Mouse (Mus musculus) thymus, adult 2 months (tissue): ENCODE results near the gene Zfp655.

Source experiments
- CTCF ChIP-seq: fragments of 200-500 bp; IDR thresholded peaks from 2 replicates; pipeline ENCODE4 v1.5.1; 2012; ENCODE audit warnings: mild to moderate bottlenecking, control low read depth, low read length, moderate library complexity, borderline replicate concordance; ENCODE audit not compliant: control insufficient read depth, poor library complexity, insufficient read depth; ENCODE audit errors: extremely low read depth
- POLR2A ChIP-seq: fragments of 200-500 bp; IDR thresholded peaks from 2 replicates; pipeline ENCODE4 v1.6.1; 2012; ENCODE audit warnings: mild to moderate bottlenecking, low read length, control low read depth, moderate library complexity; ENCODE audit not compliant: control insufficient read depth, poor library complexity, insufficient read depth; ENCODE audit errors: extremely low read depth

- no peak for TF ChIP-seq CTCF
- TF ChIP-seq POLR2A, result no peak
These were observed 20.2 kb upstream of the Zfp655 start for GRCm38 (mm10) chr5:145211340-145211739.
